9 mouse cellular contexts compared by ENCODE assay signal in genomic region chr2:122937922-122938321, GRCm38 (mm10).
A peak's percentile ranks its signal among the peaks of the same experiment; 100 is the strongest.
DNase-seq lines count a peak whose midpoint lies in the region; ATAC-seq and TF ChIP-seq lines count a peak whose summit lies in the region.
"Had no signal": no experiment of that assay in that cellular context is flagged by ENCODE, and none has a peak within 500 bp of the region (broad histone marks: within the 10 kb centered on the region; RNA-seq: fewer than 3 reads in every experiment).

No protein-coding gene starts in this region.

- no peak overlapping the region for H3K9ac ChIP-seq in liver, adult 2 months (ENCODE audit: low read depth, low read length)
- no peak overlapping the region for H3K9ac ChIP-seq in liver, embryonic 12.5 days
- H3K9ac ChIP-seq: limb, embryonic 12.5 days had no signal

- no peaks in the 10 kb centered on the region for H3K4me1 ChIP-seq in liver, adult 2 months (ENCODE audit: control insufficient read depth, insufficient read depth, low read length)
- no peaks in the 10 kb centered on the region for H3K4me1 ChIP-seq in liver, embryonic 12.5 days
- H3K4me1 ChIP-seq: limb, embryonic 12.5 days had no signal

- no peaks in the 10 kb centered on the region for H3K36me3 ChIP-seq in liver, adult 2 months (ENCODE audit: control insufficient read depth, insufficient read depth, low read length)
- H3K36me3 ChIP-seq in liver, embryonic 12.5 days: no peaks in the 10 kb centered on the region
- H3K36me3 ChIP-seq: limb, embryonic 12.5 days had no signal

- ATAC-seq in liver, embryonic 12.5 days: no peak

- no peaks in the 10 kb centered on the region for H3K27me3 ChIP-seq in liver, adult 2 months (ENCODE audit: control insufficient read depth, insufficient read depth, low read length)
- H3K27me3 ChIP-seq in liver, embryonic 12.5 days (replicated peaks): no peaks in the 10 kb centered on the region
- H3K27me3 ChIP-seq: limb, embryonic 12.5 days had no signal

- H3K9me3 ChIP-seq in liver, embryonic 12.5 days (replicated peaks): no peaks in the 10 kb centered on the region
- H3K9me3 ChIP-seq: limb, embryonic 12.5 days had no signal

- no peaks in the 10 kb centered on the region for H3K79me2 ChIP-seq in liver, adult 2 months (ENCODE audit: control insufficient read depth, insufficient read depth, low read length)

- no peak overlapping the region for H3K4me3 ChIP-seq in liver, adult 2 months (ENCODE audit: insufficient read depth, low read depth, low read length)
- H3K4me3 ChIP-seq in liver, embryonic 12.5 days: no peak overlapping the region
- H3K4me3 ChIP-seq: limb, embryonic 12.5 days had no signal

- no peak overlapping the region for H3K4me2 ChIP-seq in liver, embryonic 12.5 days
- H3K4me2 ChIP-seq: limb, embryonic 12.5 days had no signal

- intact Hi-C loops in left cerebral cortex, postnatal 36 days (cut with DNase I): no loop called here
- intact Hi-C loops in heart, postnatal 36 days (cut with DNase I): no loop called here

- WGBS in liver, adult 2 months: 41% methylated on average over 4 of the region's 4 CpGs
- 25% methylated on average over 4 of the region's 4 CpGs for whole genome bisulfite sequencing in liver, embryonic 12.5 days (ENCODE audit: insufficient replicate concordance)

- peak; percentile 56 for TF ChIP-seq CTCF in liver, adult 2 months (IDR thresholded peaks at IDR 0.05; ENCODE audit: low read depth, low read length)

- no peak for TF ChIP-seq POLR2A in liver, adult 2 months (IDR thresholded peaks at IDR 0.05; ENCODE audit: extremely low read depth, insufficient read depth, low read length)

- no peak overlapping the region for H3K27ac ChIP-seq in liver, adult 2 months (replicated peaks; ENCODE audit: insufficient read depth, low read depth, low read length)
- H3K27ac ChIP-seq in liver, embryonic 12.5 days: no peak overlapping the region
- H3K27ac ChIP-seq: limb, embryonic 12.5 days had no signal

- peak; percentile 4 for DNase-seq in cerebellum, adult 11 months
- DNase-seq in cerebellum, adult 11-12 months: no peak
- DNase-seq in liver, adult 2 months (ENCODE audit: extremely low read depth, low read depth, low spot score): peak; percentile 23
- peak; percentile 1 for DNase-seq in c-Kit-positive CD71-negative TER-119-negative erythroid progenitor cells, embryonic 14.5 days (ENCODE audit: low read depth)
- peak; percentile 7 to 18 for DNase-seq in left cerebral cortex, postnatal 36 days (ENCODE audit: low spot score in 2 of 2)
- no peak for DNase-seq in testis, postnatal 14 days (ENCODE audit: low spot score)
- no peak for DNase-seq in heart, postnatal 36 days

Comparison
In these comparisons a context has a peak if more than half of its experiments do, and no peak if none do; other contexts are left out.
1. DNase-seq: peak in cerebellum, adult 11 months (single experiment), liver, adult 2 months (single experiment), c-Kit-positive CD71-negative TER-119-negative erythroid progenitor cells, embryonic 14.5 days (single experiment) and left cerebral cortex, postnatal 36 days (2 of 2); none in cerebellum, adult 11-12 months (single experiment), testis, postnatal 14 days (single experiment) and heart, postnatal 36 days (0 of 2).